Mouse (Mus musculus) ES-E14 (cell line): ENCODE results near the gene Btbd8. TPM values are rescaled to one million over a fixed set of nuclear protein-coding genes. Genes with fewer than 3 reads are reported as not detected.
A peak's percentile ranks its signal among the peaks of the same experiment; 100 is the strongest.

ENCODE experiments used
- DNase-seq: peaks from one replicate; pipeline ENCODE4 v3.0.0-alpha.2; 2013; ENCODE audit warnings: low read depth, low spot score
- H3K27ac ChIP-seq: 2 replicates; pipeline ENCODE4 v1.5.1; 2012; ENCODE audit warnings: low read depth, mild to moderate bottlenecking, low read length, moderate library complexity, mixed read lengths; ENCODE audit not compliant: poor library complexity, insufficient read depth, severe bottlenecking
- H3K36me3 ChIP-seq: 2 replicates; pipeline ENCODE4 v1.6.1; 2012; ENCODE audit warnings: mild to moderate bottlenecking, low read length, moderate library complexity, mixed read lengths; ENCODE audit not compliant: control insufficient read depth, poor library complexity, insufficient read depth, severe bottlenecking
- H3K4me1 ChIP-seq, 2 experiments: fragments of 150-350 bp in 1 of 2; sonication (generic) in 1 of 2; 2 replicates each; pipeline ENCODE4 v1.6.1; 2012; ENCODE audit warnings: low read length in 2 of 2, mild to moderate bottlenecking in 1 of 2, mixed read lengths in 1 of 2; ENCODE audit not compliant: control insufficient read depth in 2 of 2, insufficient read depth in 2 of 2, poor library complexity in 1 of 2
- H3K4me3 ChIP-seq, 2 experiments: fragments of 150-350 bp in 1 of 2; sonication (generic) in 1 of 2; 2 replicates each; pipeline ENCODE4 v1.5.1; 2012; ENCODE audit warnings: low read length in 2 of 2, low read depth in 1 of 2, mild to moderate bottlenecking in 1 of 2, mixed read lengths in 1 of 2; ENCODE audit not compliant: insufficient read depth in 1 of 2, poor library complexity in 1 of 2, severe bottlenecking in 1 of 2
- H3K9ac ChIP-seq: 2 replicates; pipeline ENCODE4 v1.6.1; 2012; ENCODE audit warnings: low read depth, mild to moderate bottlenecking, low read length, mixed read lengths; ENCODE audit not compliant: poor library complexity, insufficient read depth, severe bottlenecking
- H3K9me3 ChIP-seq: fragments of 150-350 bp; sonication (generic); 2 replicates; pipeline ENCODE4 v1.6.1; 2012; ENCODE audit warnings: low read depth, mild to moderate bottlenecking, low read length; ENCODE audit not compliant: control insufficient read depth, insufficient read depth
- CHD2 ChIP-seq: IDR thresholded peaks from 2 replicates; pipeline ENCODE4 v1.6.1; 2014; ENCODE audit warnings: mild to moderate bottlenecking, low read depth, low read length, inconsistent platforms
- HCFC1 ChIP-seq: IDR thresholded peaks from 2 replicates; pipeline ENCODE4 v1.6.1; 2012; ENCODE audit warnings: low read length, inconsistent platforms, borderline replicate concordance; ENCODE audit not compliant: insufficient read depth
- MAFK ChIP-seq: IDR thresholded peaks from 2 replicates; pipeline ENCODE4 v1.6.1; 2014; ENCODE audit warnings: mild to moderate bottlenecking, low read depth, low read length, inconsistent platforms; ENCODE audit not compliant: insufficient read depth
- ZC3H11A ChIP-seq: IDR thresholded peaks from 2 replicates; pipeline ENCODE4 v1.6.1; 2012; ENCODE audit warnings: low read depth, mild to moderate bottlenecking, inconsistent platforms, low read length, borderline replicate concordance
- ZNF384 ChIP-seq: IDR thresholded peaks from 2 replicates; pipeline ENCODE4 v1.6.1; 2012; ENCODE audit warnings: low read depth, low read length, inconsistent platforms
- in situ Hi-C, 2 experiments: fragments of 600-800 bp; cut with MboI; formaldehyde crosslinking; loops; one replicate each; pipeline ENCODE4 v1.15.1; 2025; ENCODE audit warnings: low sequenced_read_pairs in 2 of 2, inconsistent platforms in 1 of 2; ENCODE audit not compliant: unreplicated experiment in 2 of 2
- total RNA-seq: library from RNA; depleted of rRNA; stranded (reverse); fragments of 300-350 nt; gene quantifications from 2 replicates; pipeline ENCODE4 v1.2.3, GENCODE M21; 2012

Gene Btbd8
- total RNA-seq, 1 experiment: 5.4 TPM

DNA sequence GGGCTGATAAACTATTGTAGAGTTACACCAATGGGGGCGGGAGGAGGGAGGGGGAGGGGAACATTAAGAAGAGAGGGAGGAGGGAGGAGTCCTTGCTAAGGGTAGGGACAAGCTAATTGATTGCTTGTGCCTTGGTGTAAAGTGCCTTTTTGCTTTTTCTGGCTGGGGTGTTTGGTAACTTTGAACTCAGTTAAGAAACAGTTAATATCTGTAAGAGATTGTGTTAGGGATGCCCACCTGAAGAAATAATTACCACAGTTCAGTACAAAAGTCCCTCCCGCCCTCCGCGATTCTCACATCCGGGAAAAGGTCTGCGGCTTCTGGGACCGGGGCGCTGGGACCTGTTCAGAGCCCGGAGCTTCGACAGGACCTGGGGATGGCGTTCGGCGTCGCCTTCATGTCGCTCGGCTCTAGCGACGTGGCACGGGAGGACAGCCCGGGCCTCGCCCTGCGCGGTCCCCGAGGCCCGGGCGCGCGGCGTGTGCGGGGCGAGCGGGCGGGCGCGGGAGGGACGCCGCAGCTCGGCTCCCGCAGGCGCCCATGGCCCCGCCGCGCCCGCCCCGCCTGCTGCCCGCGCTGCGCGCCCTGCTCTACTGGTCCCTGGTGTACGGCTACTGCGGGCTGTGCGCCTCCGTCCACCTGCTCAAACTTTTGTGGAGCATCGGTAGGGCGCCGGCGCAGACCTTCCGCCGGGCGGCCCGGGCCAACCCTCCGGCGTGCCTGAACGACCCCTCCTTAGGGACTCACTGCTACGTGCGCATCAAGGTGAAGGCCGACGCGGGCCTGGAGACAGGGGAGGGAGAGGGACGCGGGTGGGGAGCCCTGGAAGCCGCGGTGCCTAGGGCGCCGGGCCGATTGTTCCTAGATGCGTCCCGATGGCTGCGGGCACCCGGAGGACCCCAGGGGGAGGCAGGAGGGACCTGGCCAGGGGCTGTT lies 34.5 kb upstream of the Btbd8 start:
- no peak overlapping the region for H3K27ac ChIP-seq
- H3K9ac ChIP-seq: peak overlapping the region; percentile 74
- DNase-seq: no peak
- no peaks in the 10 kb centered on the region for H3K36me3 ChIP-seq
- H3K4me3 ChIP-seq: peak overlapping the region; percentile 68 to 78
- TF ChIP-seq HCFC1 (no peak), ZC3H11A (no peak), MAFK (no peak), CHD2 (no peak), ZNF384 (no peak)
- H3K4me1 ChIP-seq: peaks cover 0 to 2% of the 10 kb centered on the region in 2 experiments; a peak in 1 of 4 replicates
- in situ Hi-C loops: no loop called here
- H3K9me3 ChIP-seq: no peaks in the 10 kb centered on the region

DNA sequence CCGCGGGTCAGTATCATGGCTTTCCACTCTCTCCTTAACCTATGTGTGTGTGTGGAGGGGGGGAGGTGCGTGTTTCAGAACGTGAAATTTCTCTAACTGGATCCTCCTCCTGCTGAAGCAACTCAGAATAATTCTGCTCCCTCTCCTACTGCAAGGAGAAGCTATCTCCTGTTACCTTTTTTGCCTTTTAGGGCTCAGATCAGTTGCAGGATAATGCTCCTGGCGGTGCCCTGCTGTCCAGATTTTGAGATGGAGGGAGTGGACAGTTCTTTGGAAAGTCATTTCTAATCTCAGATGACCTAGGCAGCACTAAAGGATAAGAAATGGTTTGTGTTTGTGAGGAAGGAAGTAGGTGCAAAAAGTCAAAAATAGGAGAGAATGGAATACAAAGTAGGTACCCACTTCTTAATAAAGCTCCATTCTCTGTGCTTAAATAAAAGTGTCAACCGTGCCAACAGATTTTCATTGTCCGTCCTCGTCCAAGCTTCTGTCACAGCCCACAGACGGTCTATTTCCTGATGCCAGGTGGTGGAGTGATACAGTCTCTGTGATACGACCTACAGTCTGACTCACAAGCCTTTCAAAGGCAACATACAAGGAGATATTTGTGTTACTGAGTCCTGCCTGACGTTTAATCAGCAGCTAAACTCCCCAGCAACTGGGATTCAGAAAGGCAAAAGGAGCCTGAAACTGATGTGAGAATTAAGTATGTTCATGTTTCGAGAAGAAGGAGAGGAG lies 33.7 kb upstream of the Btbd8 start:
- Histone ChIP-seq H3K9ac (peak overlapping the region; percentile 74; the same call in 1 of the 2 replicates), H3K9me3 (no peaks in the 10 kb centered on the region), H3K4me1 (peaks cover 0 to 2% of the 10 kb centered on the region in 2 experiments; a peak in 1 of 4 replicates), H3K36me3 (no peaks in the 10 kb centered on the region), H3K27ac (no peak overlapping the region), H3K4me3 (peak overlapping the region; percentile 68 to 78)
- TF ChIP-seq CHD2 (no peak), ZC3H11A (no peak), ZNF384 (no peak), MAFK (no peak), HCFC1 (no peak)
- in situ Hi-C loops: no loop called here
- no peak for DNase-seq

- TF ChIP-seq HCFC1 (no peak), CHD2 (no peak), ZC3H11A (no peak), ZNF384 (no peak), MAFK (no peak)
- H3K9ac ChIP-seq: no peak overlapping the region
- H3K36me3 ChIP-seq: no peaks in the 10 kb centered on the region
- H3K9me3 ChIP-seq: no peaks in the 10 kb centered on the region
- DNase-seq: no peak
- peaks cover 0 to 2% of the 10 kb centered on the region in 2 experiments; a peak in 1 of 4 replicates for H3K4me1 ChIP-seq
- H3K27ac ChIP-seq: no peak overlapping the region
- no peak overlapping the region for H3K4me3 ChIP-seq
- in situ Hi-C loops: no loop called here
Measured at GRCm38 (mm10) chr5:107405361-107405760, 32.4 kb upstream of the Btbd8 start.

GRCm38 (mm10) chr5:107410305-107410704 lies 27.5 kb upstream of the Btbd8 start:
- Histone ChIP-seq H3K9ac (no peak overlapping the region), H3K36me3 (no peaks in the 10 kb centered on the region), H3K27ac (no peak overlapping the region), H3K4me1 (no peaks in the 10 kb centered on the region), H3K9me3 (no peaks in the 10 kb centered on the region), H3K4me3 (no peak overlapping the region)
- in situ Hi-C loops: no loop called here
- no peak for TF ChIP-seq HCFC1
- no peak for TF ChIP-seq CHD2
- no peak for TF ChIP-seq MAFK
- no peak for TF ChIP-seq ZC3H11A
- TF ChIP-seq ZNF384: no peak
- no peak for DNase-seq
